Mouse (Mus musculus) MEL (cell line): ENCODE results near the gene Acad10. TPM values are rescaled to one million over a fixed set of nuclear protein-coding genes. Genes with fewer than 3 reads are reported as not detected.

ENCODE experiments used
- DNase-seq: peaks from one replicate; pipeline ENCODE4 v3.0.0; 2011; ENCODE audit warnings: low read depth, low spot score
- H3K27ac ChIP-seq: 2 replicates; pipeline ENCODE4 v1.5.1; 2012; ENCODE audit warnings: low read depth, mild to moderate bottlenecking, control low read depth, low read length, moderate library complexity; ENCODE audit not compliant: control insufficient read depth
- H3K27me3 ChIP-seq, 2 experiments: fragments of 150-350 bp in 1 of 2; sonication (generic) in 1 of 2; 2 replicates each; pipeline ENCODE4 v1.6.1; 2012; ENCODE audit warnings: low read length in 2 of 2, mild to moderate bottlenecking in 2 of 2, improper control_type of control experiment in 1 of 2, moderate library complexity in 1 of 2; ENCODE audit not compliant: insufficient read depth in 2 of 2, control insufficient read depth in 1 of 2
- H3K36me3 ChIP-seq, 2 experiments: 2 replicates each; pipeline ENCODE4 v1.6.1; 2012 to 2014; ENCODE audit warnings: low read length in 2 of 2, improper control_type of control experiment in 1 of 2, inconsistent platforms in 1 of 2, mild to moderate bottlenecking in 1 of 2; ENCODE audit not compliant: insufficient read depth in 2 of 2, control insufficient read depth in 1 of 2
- H3K4me1 ChIP-seq, 2 experiments: fragments of 150-350 bp in 1 of 2; sonication (generic) in 1 of 2; 2 replicates each; pipeline ENCODE4 v1.6.1; 2012; ENCODE audit warnings: low read length in 2 of 2, improper control_type of control experiment in 1 of 2, mild to moderate bottlenecking in 1 of 2; ENCODE audit not compliant: insufficient read depth in 2 of 2, control insufficient read depth in 1 of 2
- H3K4me3 ChIP-seq, 2 experiments: fragments of 150-350 bp in 1 of 2; sonication (generic) in 1 of 2; 2 replicates each; pipeline ENCODE4 v1.5.1; 2012; ENCODE audit warnings: low read depth in 2 of 2, low read length in 2 of 2, mild to moderate bottlenecking in 2 of 2, moderate library complexity in 2 of 2, control low read depth in 1 of 2, improper control_type of control experiment in 1 of 2; ENCODE audit not compliant: control insufficient read depth in 1 of 2, insufficient read depth in 1 of 2
- H3K79me2 ChIP-seq: 2 replicates; pipeline ENCODE4 v1.6.1; 2012; ENCODE audit warnings: mild to moderate bottlenecking, low read length, moderate library complexity; ENCODE audit not compliant: control insufficient read depth, poor library complexity, insufficient read depth
- H3K9ac ChIP-seq: 2 replicates; pipeline ENCODE4 v1.6.1; 2012; ENCODE audit warnings: low read depth, mild to moderate bottlenecking, control low read depth, low read length, moderate library complexity; ENCODE audit not compliant: control insufficient read depth, poor library complexity, severe bottlenecking
- H3K9me3 ChIP-seq: fragments of 150-350 bp; sonication (generic); replicated peaks from 2 replicates; pipeline ENCODE4 v1.6.1; 2012; ENCODE audit warnings: mild to moderate bottlenecking, low read length, improper control_type of control experiment, moderate library complexity; ENCODE audit not compliant: insufficient read depth
- BHLHE40 ChIP-seq: IDR thresholded peaks from 2 replicates; pipeline ENCODE4 v1.6.1; 2012; ENCODE audit warnings: low read depth, mild to moderate bottlenecking, inconsistent platforms, low read length, improper control_type of control experiment, borderline replicate concordance
- CHD1 ChIP-seq: IDR thresholded peaks from 2 replicates; pipeline ENCODE4 v1.6.1; 2012; ENCODE audit warnings: low read depth, mild to moderate bottlenecking, inconsistent platforms, low read length, improper control_type of control experiment
- CTCF ChIP-seq, 3 experiments: IDR thresholded peaks in 2 of 3; conservative IDR thresholded peaks in 1 of 3; 2 replicates each; pipeline ENCODE4 v1.5.1; 2011 to 2012; ENCODE audit warnings: low read length in 3 of 3, low read depth in 2 of 3, mild to moderate bottlenecking in 2 of 3, improper control_type of control experiment in 1 of 3, inconsistent platforms in 1 of 3, mixed read lengths in 1 of 3, moderate library complexity in 1 of 3; ENCODE audit not compliant: control insufficient read depth in 1 of 3, insufficient read depth in 1 of 3, poor library complexity in 1 of 3, severe bottlenecking in 1 of 3
- ELF1 ChIP-seq: IDR thresholded peaks from 2 replicates; pipeline ENCODE4 v1.6.1; 2014; ENCODE audit warnings: low read depth, mild to moderate bottlenecking, inconsistent platforms, low read length, improper control_type of control experiment, moderate library complexity
- EP300 ChIP-seq, 2 experiments: IDR thresholded peaks; 2 replicates each; pipeline ENCODE4 v1.6.1; 2011; ENCODE audit warnings: improper control_type of control experiment in 2 of 2, low read length in 2 of 2, low read depth in 1 of 2, mild to moderate bottlenecking in 1 of 2
- GABPA ChIP-seq: IDR thresholded peaks from 2 replicates; pipeline ENCODE4 v1.6.1; 2012; ENCODE audit warnings: low read depth, mild to moderate bottlenecking, inconsistent platforms, low read length, improper control_type of control experiment, moderate library complexity
- GATA1 ChIP-seq: IDR thresholded peaks from 2 replicates; pipeline ENCODE4 v1.6.1; 2011; ENCODE audit warnings: low read depth, low read length, improper control_type of control experiment
- HCFC1 ChIP-seq: IDR thresholded peaks from 2 replicates; pipeline ENCODE4 v1.6.1; 2012; ENCODE audit warnings: low read depth, mild to moderate bottlenecking, inconsistent platforms, low read length, improper control_type of control experiment, moderate library complexity
- JUND ChIP-seq: IDR thresholded peaks from 2 replicates; pipeline ENCODE4 v1.6.1; 2011; ENCODE audit warnings: low read depth, mild to moderate bottlenecking, improper control_type of control experiment, low read length
- MAZ ChIP-seq: IDR thresholded peaks from 2 replicates; pipeline ENCODE4 v1.6.1; 2012; ENCODE audit warnings: low read depth, mild to moderate bottlenecking, inconsistent platforms, low read length, improper control_type of control experiment
- MEF2A ChIP-seq: IDR thresholded peaks from 2 replicates; pipeline ENCODE4 v1.6.1; 2014; ENCODE audit warnings: low read depth, mild to moderate bottlenecking, inconsistent platforms, low read length, improper control_type of control experiment; ENCODE audit not compliant: poor library complexity, insufficient replicate concordance, severe bottlenecking; ENCODE audit errors: extremely low read depth
- MXI1 ChIP-seq: IDR thresholded peaks from 2 replicates; pipeline ENCODE4 v1.6.1; 2011; ENCODE audit warnings: mild to moderate bottlenecking, low read depth, low read length, improper control_type of control experiment
- MYB ChIP-seq: IDR thresholded peaks from 2 replicates; pipeline ENCODE4 v1.6.1; 2011; ENCODE audit warnings: mild to moderate bottlenecking, low read depth, low read length, improper control_type of control experiment
- MYC ChIP-seq: IDR thresholded peaks from 2 replicates; pipeline ENCODE4 v1.6.1; 2011; ENCODE audit warnings: low read depth, mild to moderate bottlenecking, low read length, improper control_type of control experiment, moderate library complexity
- NELFE ChIP-seq: IDR thresholded peaks from 2 replicates; pipeline ENCODE4 v1.6.1; 2011; ENCODE audit warnings: low read depth, low read length, improper control_type of control experiment
- POLR2A ChIP-seq, 2 experiments: IDR thresholded peaks; 2 replicates each; pipeline ENCODE4 v1.6.1; 2011 to 2012; ENCODE audit warnings: low read length in 2 of 2, mild to moderate bottlenecking in 2 of 2, control low read depth in 1 of 2, improper control_type of control experiment in 1 of 2, low read depth in 1 of 2, moderate library complexity in 1 of 2; ENCODE audit not compliant: control insufficient read depth in 1 of 2, insufficient read depth in 1 of 2, poor library complexity in 1 of 2
- POLR2AphosphoS2 ChIP-seq: IDR thresholded peaks from 2 replicates; pipeline ENCODE4 v1.6.1; 2011; ENCODE audit warnings: low read length, improper control_type of control experiment
- POLR2AphosphoS5 ChIP-seq: IDR thresholded peaks from 2 replicates; pipeline ENCODE4 v1.6.1; 2012; ENCODE audit warnings: low read depth, borderline replicate concordance, mild to moderate bottlenecking, inconsistent platforms, low read length, moderate library complexity, mixed read lengths
- RCOR1 ChIP-seq: IDR thresholded peaks from 2 replicates; pipeline ENCODE4 v1.6.1; 2012; ENCODE audit warnings: low read depth, mild to moderate bottlenecking, inconsistent platforms, low read length, improper control_type of control experiment
- SIN3A ChIP-seq: IDR thresholded peaks from 2 replicates; pipeline ENCODE4 v1.6.1; 2012; ENCODE audit warnings: low read length, improper control_type of control experiment, inconsistent platforms
- TAL1 ChIP-seq: IDR thresholded peaks from 2 replicates; pipeline ENCODE4 v1.6.1; 2012; ENCODE audit warnings: mild to moderate bottlenecking, inconsistent platforms, low read length, moderate library complexity, mixed read lengths
- TBP ChIP-seq: IDR thresholded peaks from 2 replicates; pipeline ENCODE4 v1.8.0; 2011; ENCODE audit warnings: low read depth, low read length, improper control_type of control experiment
- TCF12 ChIP-seq: IDR thresholded peaks from 2 replicates; pipeline ENCODE4 v1.6.1; 2014; ENCODE audit warnings: low read depth, mild to moderate bottlenecking, inconsistent platforms, low read length, improper control_type of control experiment, moderate library complexity
- UBTF ChIP-seq: IDR thresholded peaks from 2 replicates; pipeline ENCODE4 v1.6.1; 2012; ENCODE audit warnings: low read depth, mild to moderate bottlenecking, inconsistent platforms, low read length, improper control_type of control experiment, moderate library complexity, borderline replicate concordance; ENCODE audit not compliant: insufficient read depth
- USF1 ChIP-seq: IDR thresholded peaks from 2 replicates; pipeline ENCODE4 v1.6.1; 2014; ENCODE audit warnings: low read depth, mild to moderate bottlenecking, inconsistent platforms, low read length, improper control_type of control experiment, moderate library complexity
- USF2 ChIP-seq, 2 experiments: IDR thresholded peaks; 2 replicates each; pipeline ENCODE4 v1.6.1; 2011 to 2012; ENCODE audit warnings: improper control_type of control experiment in 2 of 2, low read length in 2 of 2, borderline replicate concordance in 1 of 2, inconsistent platforms in 1 of 2, low read depth in 1 of 2, mild to moderate bottlenecking in 1 of 2; ENCODE audit not compliant: insufficient read depth in 1 of 2
- ZKSCAN1 ChIP-seq: IDR thresholded peaks from 2 replicates; pipeline ENCODE4 v1.6.1; 2012; ENCODE audit warnings: low read depth, mild to moderate bottlenecking, inconsistent platforms, low read length, improper control_type of control experiment, moderate library complexity
- ZMIZ1 ChIP-seq: IDR thresholded peaks from 2 replicates; pipeline ENCODE4 v1.6.1; 2012; ENCODE audit warnings: low read depth, mild to moderate bottlenecking, inconsistent platforms, low read length, improper control_type of control experiment, moderate library complexity
- polyA plus RNA-seq, 2 experiments: library from polyadenylated mRNA; stranded (reverse) in 1 of 2; unstranded in 1 of 2; fragments of >175 nt in 1 of 2; fragments of >200 nt in 1 of 2; gene quantifications; 2 replicates each; pipeline versions ENCODE4 v1.2.1 to v1.2.4; 2012; ENCODE audit warnings: low replicate concordance in 2 of 2, low read depth in 1 of 2; ENCODE audit not compliant: insufficient read length in 2 of 2, insufficient read depth in 1 of 2, missing spikeins in 1 of 2
- total RNA-seq: library from RNA; depleted of rRNA; stranded (reverse); fragments of 300-350 nt; gene quantifications from 2 replicates; pipeline ENCODE4 v1.2.3, GENCODE M21; 2012

The Acad10 gene
- total and polyA plus RNA-seq, 3 experiments: 4.4 to 5.9 TPM; not detected in 1

- Histone ChIP-seq H3K4me3 (no peak overlapping the region), H3K79me2 (no peaks in the 10 kb centered on the region), H3K9ac (no peak overlapping the region), H3K27ac (no peak overlapping the region), H3K4me1 (peaks cover 7 to 10% of the 10 kb centered on the region in 2 experiments; a peak in 3 of 4 replicates), H3K9me3 (no peaks in the 10 kb centered on the region), H3K27me3 (no peaks in the 10 kb centered on the region), H3K36me3 (peaks cover 0 to 7% of the 10 kb centered on the region in 2 experiments; a peak in 2 of 4 replicates)
- TF ChIP-seq POLR2A (IDR thresholded peaks at IDR 0.05; ENCODE audit: control insufficient read depth in 1 of 2, insufficient read depth in 1 of 2, low read depth in 1 of 2, low read length in 2 of 2, poor library complexity in 1 of 2) (no peak), BHLHE40 (no peak), ZMIZ1 (no peak), ELF1 (no peak), CHD1 (no peak), TBP (no peak), MAZ (no peak), MYC (no peak), USF2 (IDR thresholded peaks at IDR 0.05; ENCODE audit: borderline replicate concordance in 1 of 2, insufficient read depth in 1 of 2, low read depth in 1 of 2, low read length in 2 of 2) (no peak), TAL1 (no peak), SIN3A (no peak), MEF2A (no peak), GABPA (no peak), JUND (no peak)
- DNase-seq: no peak
Observed at GRCm38 (mm10) chr5:121704512-121705248, 44.4 kb upstream of the Acad10 start.

GRCm38 (mm10) chr5:121703341-121703740 lies 43.0 kb upstream of the Acad10 start:
- H3K36me3 ChIP-seq: peaks cover 0 to 7% of the 10 kb centered on the region in 2 experiments; a peak in 2 of 4 replicates
- H3K27me3 ChIP-seq: no peaks in the 10 kb centered on the region
- H3K4me1 ChIP-seq: peaks cover 7 to 10% of the 10 kb centered on the region in 2 experiments; a peak in 3 of 4 replicates
- H3K9me3 ChIP-seq: no peaks in the 10 kb centered on the region
- no peak overlapping the region for H3K9ac ChIP-seq
- TF ChIP-seq EP300 (IDR thresholded peaks at IDR 0.05; ENCODE audit: low read depth in 1 of 2, low read length in 2 of 2): no peak
- no peak for TF ChIP-seq GABPA
- TF ChIP-seq HCFC1: no peak
- no peak for TF ChIP-seq JUND
- no peak for TF ChIP-seq MAZ
- no peak for TF ChIP-seq GATA1
- TF ChIP-seq TCF12: no peak
- no peak for TF ChIP-seq RCOR1
- TF ChIP-seq MXI1: no peak
- no peak for TF ChIP-seq USF1
- TF ChIP-seq POLR2AphosphoS2: no peak
- TF ChIP-seq CTCF (IDR thresholded peaks at IDR 0.05 in 2 of 3, conservative IDR thresholded peaks at IDR 0.05 in 1 of 3; ENCODE audit: control insufficient read depth in 1 of 3, insufficient read depth in 1 of 3, low read depth in 2 of 3, low read length in 3 of 3, poor library complexity in 1 of 3, severe bottlenecking in 1 of 3): no peak
- no peak for TF ChIP-seq UBTF
- no peak for TF ChIP-seq ZKSCAN1
- TF ChIP-seq MYB: no peak
- TF ChIP-seq ZMIZ1: no peak
- TF ChIP-seq NELFE: no peak
- no peak for TF ChIP-seq USF2 (IDR thresholded peaks at IDR 0.05; ENCODE audit: borderline replicate concordance in 1 of 2, insufficient read depth in 1 of 2, low read depth in 1 of 2, low read length in 2 of 2)
- no peak for TF ChIP-seq POLR2AphosphoS5
- no peaks in the 10 kb centered on the region for H3K79me2 ChIP-seq
- H3K4me3 ChIP-seq: no peak overlapping the region
- DNase-seq: no peak
- no peak overlapping the region for H3K27ac ChIP-seq
